Mouse (Mus musculus): Measurements from ENCODE around the gene Eef1akmt3. TPM values are rescaled to one million over a fixed set of nuclear protein-coding genes. Genes with fewer than 3 reads are reported as not detected.
A peak's percentile ranks its signal among the peaks of the same experiment; 100 is the strongest.
"Not testable (repeated sequence)": the region's sequence is repeated elsewhere in the genome, so short reads cannot be mapped to it uniquely, and the experiment has no call there.

Eef1akmt3 gene
- polyA plus RNA-seq, 1 experiment from 2014 or later: 0.11 TPM

- ATAC-seq: peak; percentile 67
- peaks cover 62% of the 10 kb centered on the region for H3K4me1 ChIP-seq (replicated peaks)
- peak overlapping the region; percentile 93 for H3K4me2 ChIP-seq (replicated peaks)
- peaks cover 36% of the 10 kb centered on the region for H3K27me3 ChIP-seq
- peak overlapping the region; percentile 57 for H3K9ac ChIP-seq (replicated peaks)
- peak overlapping the region; percentile 72 for H3K4me3 ChIP-seq (replicated peaks)
- H3K27ac ChIP-seq: peak overlapping the region; percentile 93
- no peaks in the 10 kb centered on the region for H3K9me3 ChIP-seq
- H3K36me3 ChIP-seq: peaks cover 2% of the 10 kb centered on the region; the same call in 1 of the 2 replicates
- WGBS: 4% methylated on average over 12 of the region's 12 CpGs
Measured at GRCm38 (mm10) chr10:127078001-127078676, 36.8 kb upstream of the Eef1akmt3 start.

DNA sequence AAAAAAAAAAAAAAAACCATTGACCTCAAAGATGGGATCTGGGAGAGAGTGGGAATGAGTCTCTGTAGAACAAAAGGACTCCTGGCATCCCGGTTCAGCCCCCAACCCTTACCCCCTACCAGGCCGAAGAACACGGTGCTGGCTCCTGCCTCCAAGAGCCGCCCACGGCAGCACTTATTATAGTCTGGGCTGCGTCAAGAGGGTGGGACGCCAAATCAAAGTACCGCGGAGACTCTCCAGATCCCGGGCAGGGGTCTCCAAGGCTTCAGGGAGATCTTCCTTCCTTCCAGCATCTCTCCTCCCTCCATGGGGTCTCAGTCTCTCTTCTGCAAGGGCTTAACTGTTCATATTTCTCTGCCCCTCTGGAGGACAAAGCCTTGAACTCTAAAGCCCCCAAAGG, 36.2 kb upstream of the Eef1akmt3 start:
- Histone ChIP-seq H3K36me3 (no peaks in the 10 kb centered on the region), H3K4me1 (replicated peaks) (peaks cover 56% of the 10 kb centered on the region), H3K27me3 (peaks cover 31% of the 10 kb centered on the region), H3K27ac (peak overlapping the region; percentile 93), H3K9ac (replicated peaks) (peak overlapping the region; percentile 57), H3K4me3 (replicated peaks) (peak overlapping the region; percentile 72), H3K4me2 (replicated peaks) (peak overlapping the region; percentile 93), H3K9me3 (no peaks in the 10 kb centered on the region)
- 2% methylated on average over 10 of the region's 10 CpGs for WGBS
- no peak for ATAC-seq

- 49% methylated on average over 4 of the region's 4 CpGs for WGBS
- 0 out of 2 replicates have a peak overlapping the region, but pooled peaks have one; percentile 7 for H3K9ac ChIP-seq (replicated peaks)
Measured at GRCm38 (mm10) chr10:127076082-127076481, 34.8 kb upstream of the Eef1akmt3 start.

GRCm38 (mm10) chr10:127075651-127076050, 34.3 kb upstream of the Eef1akmt3 start:
- Histone ChIP-seq H3K9ac (replicated peaks) (no peak overlapping the region), H3K9me3 (no peaks in the 10 kb centered on the region), H3K27ac (no peak overlapping the region), H3K4me2 (replicated peaks) (no peak overlapping the region), H3K27me3 (peaks cover 22% of the 10 kb centered on the region), H3K4me3 (replicated peaks) (no peak overlapping the region), H3K4me1 (replicated peaks) (peaks cover 45% of the 10 kb centered on the region), H3K36me3 (no peaks in the 10 kb centered on the region)
- no peak for ATAC-seq
- 80% methylated on average over 8 of the region's 8 CpGs for WGBS

More at GRCm38 (mm10) chr10:127076082-127076481, 34.8 kb upstream of the Eef1akmt3 start:
- Histone ChIP-seq H3K27me3 (peaks cover 25% of the 10 kb centered on the region), H3K9me3 (no peaks in the 10 kb centered on the region), H3K4me3 (replicated peaks) (no peak overlapping the region), H3K4me2 (replicated peaks) (no peak overlapping the region), H3K4me1 (replicated peaks) (peaks cover 45% of the 10 kb centered on the region), H3K27ac (no peak overlapping the region), H3K36me3 (no peaks in the 10 kb centered on the region)
- no peak for ATAC-seq

DNA sequence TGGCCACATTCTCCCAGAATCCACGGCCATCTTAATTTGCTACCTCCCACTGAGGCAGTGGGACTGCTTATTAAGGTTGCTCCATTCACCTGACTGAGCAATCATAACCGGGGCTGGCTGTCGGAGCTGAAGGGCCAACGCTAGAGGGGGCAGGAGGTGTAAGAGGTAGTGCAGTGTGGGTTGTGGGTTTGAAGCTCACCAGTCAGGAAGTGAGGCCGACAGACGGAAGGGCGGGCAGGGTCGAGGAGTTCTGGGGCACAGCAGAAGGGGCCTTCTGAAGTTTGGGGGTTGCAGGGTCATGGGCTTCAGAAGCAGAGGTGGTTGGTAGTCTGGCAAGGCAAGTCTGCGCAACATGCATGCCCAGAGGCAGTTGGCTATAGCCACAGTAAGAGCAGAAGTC, 33.8 kb upstream of the Eef1akmt3 start, which contains the start of gene Agap2:
Gene Agap2, plus strand, starts transcription at position 205 of the 400 bp plus-strand sequence.
- H3K27ac ChIP-seq: no peak within 1 kb of the TSS
- no peak for ATAC-seq
- H3K4me3 ChIP-seq (replicated peaks): no peak within 1 kb of the TSS
- H3K9me3 ChIP-seq: no peaks in the 10 kb centered on the region
- peaks cover 41% of the 10 kb centered on the region for H3K4me1 ChIP-seq (replicated peaks)
- H3K9ac ChIP-seq (replicated peaks): 0 out of 2 replicates have a peak within 1 kb of the TSS, but pooled peaks have one; percentile 7
- no peaks in the 10 kb centered on the region for H3K36me3 ChIP-seq
- peaks cover 16% of the 10 kb centered on the region for H3K27me3 ChIP-seq
- WGBS: 68% methylated on average over 9 of the region's 9 CpGs
- H3K4me2 ChIP-seq (replicated peaks): no peak within 1 kb of the TSS

GRCm38 (mm10) chr10:127073981-127074380, 32.7 kb upstream of the Eef1akmt3 start:
- Histone ChIP-seq H3K9me3 (no peaks in the 10 kb centered on the region), H3K27me3 (peaks cover 12% of the 10 kb centered on the region), H3K4me1 (replicated peaks) (peaks cover 40% of the 10 kb centered on the region), H3K9ac (replicated peaks) (no peak overlapping the region), H3K4me3 (replicated peaks) (no peak overlapping the region), H3K36me3 (no peaks in the 10 kb centered on the region), H3K27ac (no peak overlapping the region), H3K4me2 (replicated peaks) (no peak overlapping the region)
- no peak for ATAC-seq
- WGBS: 90% methylated on average over 1 of the region's 1 CpGs

GRCm38 (mm10) chr10:127072969-127073368, 31.7 kb upstream of the Eef1akmt3 start:
- H3K9me3 ChIP-seq; H3K9ac ChIP-seq (replicated peaks); H3K27ac ChIP-seq; H3K4me3 ChIP-seq (replicated peaks); H3K36me3 ChIP-seq; H3K4me2 ChIP-seq (replicated peaks); ATAC-seq: not testable (repeated sequence)
- H3K4me1 ChIP-seq (replicated peaks): peaks cover 44% of the 10 kb centered on the region
- H3K27me3 ChIP-seq: peaks cover 12% of the 10 kb centered on the region
- 84% methylated on average over 2 of the region's 2 CpGs for WGBS

DNA sequence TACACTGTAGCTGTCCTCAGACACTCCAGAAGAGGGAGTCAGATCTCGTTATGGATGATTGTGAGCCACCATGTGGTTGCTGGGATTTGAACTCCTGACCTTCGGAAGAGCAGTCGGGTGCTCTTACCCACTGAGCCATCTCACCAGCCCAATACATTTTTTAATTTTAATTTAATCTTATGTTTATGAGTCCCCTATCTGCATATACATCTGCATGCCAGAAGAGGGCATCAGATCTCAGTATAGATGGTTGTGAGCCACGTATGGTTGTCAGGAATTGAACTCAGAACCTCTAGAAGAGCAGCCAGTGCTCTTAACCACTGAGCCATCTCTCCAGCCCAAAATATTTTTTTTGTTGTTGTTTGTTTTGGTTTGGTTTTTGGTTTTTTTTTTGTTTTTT, 31.0 kb upstream of the Eef1akmt3 start:
- 90% methylated on average over 4 of the region's 4 CpGs for WGBS
- Histone ChIP-seq H3K27me3 (peaks cover 12% of the 10 kb centered on the region), H3K4me1 (replicated peaks) (peaks cover 42% of the 10 kb centered on the region), H3K36me3 (peaks cover 14% of the 10 kb centered on the region)
- ATAC-seq; H3K4me3 ChIP-seq (replicated peaks); H3K27ac ChIP-seq; H3K9ac ChIP-seq (replicated peaks); H3K9me3 ChIP-seq; H3K4me2 ChIP-seq (replicated peaks): not testable (repeated sequence)

GRCm38 (mm10) chr10:127071203-127071602, 29.9 kb upstream of the Eef1akmt3 start:
- Histone ChIP-seq H3K4me3 (replicated peaks) (peak overlapping the region; percentile 66), H3K9me3 (no peaks in the 10 kb centered on the region), H3K9ac (replicated peaks) (peak overlapping the region; percentile 80), H3K4me1 (replicated peaks) (peaks cover 35% of the 10 kb centered on the region), H3K27me3 (peaks cover 11% of the 10 kb centered on the region), H3K4me2 (replicated peaks) (peak overlapping the region; percentile 70), H3K36me3 (peaks cover 25% of the 10 kb centered on the region), H3K27ac (peak overlapping the region; percentile 79; the same call in 1 of the 2 replicates)
- ATAC-seq: no peak
- WGBS: 81% methylated on average over 9 of the region's 9 CpGs

- peaks cover 39% of the 10 kb centered on the region for H3K4me1 ChIP-seq (replicated peaks)
- WGBS: 2% methylated on average over 36 of the region's 36 CpGs
- H3K4me2 ChIP-seq (replicated peaks): peak within 1 kb of the TSS; percentile 70
- ATAC-seq: peak; percentile 94
- no peaks in the 10 kb centered on the region for H3K9me3 ChIP-seq
- peak within 1 kb of the TSS; percentile 66 for H3K4me3 ChIP-seq (replicated peaks)
- peak within 1 kb of the TSS; percentile 80 for H3K9ac ChIP-seq (replicated peaks)
- peak within 1 kb of the TSS; percentile 92 for H3K27ac ChIP-seq
- peaks cover 32% of the 10 kb centered on the region for H3K36me3 ChIP-seq
- H3K27me3 ChIP-seq: 0 out of 2 replicates have a peak, but pooled peaks cover 5% of the 10 kb centered on the region
Measured at GRCm38 (mm10) chr10:127070190-127071121, 29.1 kb upstream of the Eef1akmt3 start, which contains the start of gene Tspan31. TSS of gene Tspan31 (minus strand) at chr10:127070264.

GRCm38 (mm10) chr10:127069281-127070189, 28.2 kb upstream of the Eef1akmt3 start:
- peak overlapping the region; percentile 70 for H3K4me2 ChIP-seq (replicated peaks)
- H3K4me1 ChIP-seq (replicated peaks): peaks cover 48% of the 10 kb centered on the region
- H3K27ac ChIP-seq: peak overlapping the region; percentile 92
- peak; percentile 85 for ATAC-seq
- peak overlapping the region; percentile 63 for H3K9ac ChIP-seq (replicated peaks)
- 8% methylated on average over 30 of the region's 30 CpGs for WGBS
- no peaks in the 10 kb centered on the region for H3K9me3 ChIP-seq
- H3K4me3 ChIP-seq (replicated peaks): peak overlapping the region; percentile 66
- no peaks in the 10 kb centered on the region for H3K27me3 ChIP-seq
- H3K36me3 ChIP-seq: peaks cover 40% of the 10 kb centered on the region
